Mouse (Mus musculus): ENCODE measurements around the gene Yipf6.

- TF ChIP-seq POLR2A (IDR thresholded peaks at IDR 0.05; ENCODE audit: insufficient read length, low read depth) (no peak), REST (IDR thresholded peaks at IDR 0.05; ENCODE audit: insufficient read depth, insufficient read length) (no peak), TCF3 (IDR thresholded peaks at IDR 0.05; ENCODE audit: insufficient read length, low read depth) (no peak), E2F4 (IDR thresholded peaks at IDR 0.05; ENCODE audit: insufficient read depth) (no peak), USF1 (IDR thresholded peaks at IDR 0.05; ENCODE audit: low read depth) (no peak)
Measured at GRCm38 (mm10) chrX:98904226-98904625, 31.9 kb upstream of the Yipf6 start.

All from myocyte (in vitro differentiated cells).